Mouse (Mus musculus): ENCODE results near the gene Xpnpep3.

- TF ChIP-seq CTCF (IDR thresholded peaks at IDR 0.05; ENCODE audit: low read depth) (no peak), EP300 (IDR thresholded peaks at IDR 0.05; ENCODE audit: low read depth) (no peak)
Observed at GRCm38 (mm10) chr15:81370356-81370755, 29.6 kb upstream of the Xpnpep3 start.
